Mouse (Mus musculus) heart, adult 2 months (tissue): Measurements from ENCODE around the gene Msi1.

ENCODE experiments used
- CTCF ChIP-seq: fragments of 200-600 bp; IDR thresholded peaks from 2 replicates; pipeline ENCODE4 v1.8.1; 2022; ENCODE audit warnings: antibody characterized with exemption, mild to moderate bottlenecking, moderate library complexity
- EP300 ChIP-seq: fragments of 200-500 bp; IDR thresholded peaks from 2 replicates; pipeline ENCODE4 v1.6.1; 2011; ENCODE audit warnings: low read depth, low read length, control low read depth; ENCODE audit not compliant: insufficient read depth
- POLR2A ChIP-seq: fragments of 200-500 bp; IDR thresholded peaks from 2 replicates; pipeline ENCODE4 v1.6.1; 2011; ENCODE audit warnings: mild to moderate bottlenecking, low read depth, low read length, control low read depth; ENCODE audit not compliant: insufficient read depth

DNA sequence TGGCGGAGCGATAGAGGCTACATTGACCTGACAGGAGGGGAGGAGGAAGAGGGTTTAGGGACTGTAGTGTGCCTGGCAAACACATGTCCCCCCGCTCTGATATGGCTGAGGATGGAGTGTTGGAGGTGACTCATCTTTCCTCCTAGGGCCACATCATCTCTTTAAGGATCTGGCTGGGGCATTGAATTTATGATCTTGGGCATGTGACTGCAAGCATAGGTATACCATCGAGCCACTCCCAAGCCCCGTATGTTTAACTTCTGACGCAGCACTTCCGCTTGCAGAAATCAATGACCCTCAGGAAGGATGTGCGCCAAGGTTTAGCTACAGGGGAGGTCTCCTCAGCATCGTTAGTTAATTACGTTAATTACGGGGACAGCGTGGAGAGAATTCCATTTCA is 73.6 kb downstream of the Msi1 start:
- TF ChIP-seq POLR2A (no peak), CTCF (no peak), EP300 (no peak)
